Mouse (Mus musculus) adrenal gland (tissue): ENCODE data around the gene Tex9.

ENCODE experiments used
- intact Hi-C: fragments of 180-260 bp; cut with DNase I; formaldehyde crosslinking; loops from one replicate; pipeline ENCODE4 v1.15.1; 2025
- long read RNA-seq, 2 experiments: library from polyadenylated mRNA; unstranded; transcript quantifications; one replicate each; pipeline ENCODE4 v2.0.0; 2020; ENCODE audit warnings: borderline replicate concordance in 1 of 2; ENCODE audit not compliant: insufficient replicate concordance in 1 of 2

The Tex9 gene
- long read RNA-seq, experiment 1, partial matches to known transcripts: 3 of 5 reads
- long read RNA-seq, experiment 1, other reads (novel, unspliced or antisense): 1 of 5 reads
- long read RNA-seq, experiment 2, partial matches to known transcripts: 6 of 9 reads
- long read RNA-seq, experiment 2, other reads (novel, unspliced or antisense): 3 of 9 reads

DNA sequence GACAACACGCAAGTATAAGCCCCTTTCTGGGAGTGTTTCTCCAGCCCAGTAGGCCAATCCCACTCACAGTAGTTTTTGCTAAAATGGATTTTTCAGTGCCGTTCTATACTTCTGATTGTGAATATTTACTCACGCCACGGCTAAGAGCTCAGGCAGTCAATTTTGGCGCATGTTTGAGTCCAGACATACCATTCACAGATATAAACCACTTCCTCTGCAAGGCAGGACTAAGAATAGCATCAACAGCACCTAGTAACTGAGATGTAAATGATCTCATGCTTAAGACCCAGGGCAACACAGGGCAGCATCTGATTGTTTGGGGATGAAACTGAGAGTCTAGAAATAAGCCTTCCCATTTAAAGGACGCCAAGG is at the start of gene Tex9:
Tex9 (minus strand) TSS at position 19 of the 372 bp plus-strand sequence.
- intact Hi-C loops: no loop called here

GRCm38 (mm10) chr9:72537086-72537485 is 45.1 kb upstream of the Tex9 start:
- intact Hi-C loops: no loop called here

GRCm38 (mm10) chr9:72535394-72535793 is 43.4 kb upstream of the Tex9 start:
- intact Hi-C loops: no loop called here

GRCm38 (mm10) chr9:72534985-72535384 is 43.0 kb upstream of the Tex9 start:
- intact Hi-C loops: loop anchor here (5.0 kb wide), 1 partner anchor 57 kb away; no protein-coding TSS in a partner anchor

DNA sequence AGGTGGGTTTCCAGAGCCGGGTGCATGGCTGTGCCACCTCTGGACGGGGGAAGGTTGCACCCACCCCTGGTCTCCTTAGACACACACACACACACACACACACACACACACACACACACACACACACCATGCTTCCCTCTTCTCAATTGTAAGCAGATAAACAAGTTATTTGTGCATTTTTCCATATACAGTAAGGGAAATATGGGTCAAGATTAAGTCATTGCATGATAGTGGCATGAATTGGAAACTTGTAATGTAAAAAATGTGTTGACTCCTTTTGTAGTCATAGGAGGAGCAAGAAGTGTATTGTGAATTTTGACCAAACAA is 41.0 kb upstream of the Tex9 start:
- intact Hi-C loops: loop anchor here (5.0 kb wide), 1 partner anchor 59 kb away; no protein-coding TSS in a partner anchor

DNA sequence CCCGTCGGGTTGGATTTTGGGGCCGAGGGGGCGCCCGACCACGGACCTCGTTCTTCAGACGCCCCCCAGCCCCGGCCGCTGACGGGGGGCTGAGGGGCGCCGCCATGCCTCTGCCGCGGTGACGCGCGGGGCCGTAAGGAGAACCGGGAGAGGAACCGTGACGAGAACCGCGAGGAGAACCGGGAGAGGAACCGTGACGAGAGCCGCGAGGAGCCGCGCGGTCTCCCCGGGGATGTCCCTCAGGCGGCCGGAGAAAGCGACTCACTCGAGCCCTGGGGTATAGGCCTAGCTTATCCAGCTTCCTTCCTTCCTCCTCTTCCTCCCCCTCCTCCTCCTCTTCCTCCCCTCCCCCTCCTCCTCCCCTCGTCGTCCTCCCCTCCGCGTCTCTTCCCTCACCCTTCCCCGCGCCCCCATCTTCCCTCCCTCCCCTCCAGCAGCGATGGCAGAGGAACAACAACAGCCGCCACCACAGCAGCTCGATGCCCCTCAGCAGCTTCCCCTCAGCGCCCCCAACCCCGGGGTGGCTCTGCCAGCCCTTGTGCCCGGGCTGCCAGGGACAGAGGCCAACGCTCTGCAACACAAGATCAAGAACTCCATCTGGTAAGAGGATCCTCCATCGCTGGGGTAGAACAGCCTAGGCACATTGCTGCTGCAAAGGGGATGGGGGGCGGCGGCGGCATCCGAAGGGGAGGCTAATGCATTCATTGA is 40.5 kb upstream of the Tex9 start:
- intact Hi-C loops: loop anchor here (5.0 kb wide), 1 partner anchor 60 kb away; no protein-coding TSS in a partner anchor

DNA sequence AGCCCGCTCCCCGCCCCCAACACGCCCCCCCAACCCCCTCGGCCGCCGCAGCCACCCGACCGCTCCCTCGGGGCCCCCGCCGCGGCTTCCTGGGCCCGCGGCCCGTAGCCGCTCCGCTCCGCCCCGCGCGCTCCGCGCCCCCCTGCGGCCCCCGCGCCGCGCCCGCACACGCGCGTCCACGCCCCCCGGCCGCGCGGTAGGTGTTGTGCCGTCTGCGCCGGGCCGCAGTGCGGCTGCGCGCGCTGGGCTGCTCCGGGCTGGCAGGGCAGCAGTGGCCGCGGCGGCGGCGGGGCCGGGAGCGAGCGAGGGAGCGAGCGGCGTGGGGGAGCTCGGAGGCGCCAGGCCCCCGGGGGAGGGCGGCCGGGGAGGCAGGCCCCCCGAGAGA is 40.0 kb upstream of the Tex9 start, which contains the start of gene Rfx7:
Rfx7 (plus strand) TSS at position 245 of the 385 bp plus-strand sequence.
- intact Hi-C loops: loop anchor here (5.0 kb wide), 1 partner anchor 60 kb away; no protein-coding TSS in a partner anchor

- intact Hi-C loops: loop anchor here (5.0 kb wide), 1 partner anchor 61 kb away; no protein-coding TSS in a partner anchor
Observed at GRCm38 (mm10) chr9:72531291-72531995, 39.4 kb upstream of the Tex9 start.

DNA sequence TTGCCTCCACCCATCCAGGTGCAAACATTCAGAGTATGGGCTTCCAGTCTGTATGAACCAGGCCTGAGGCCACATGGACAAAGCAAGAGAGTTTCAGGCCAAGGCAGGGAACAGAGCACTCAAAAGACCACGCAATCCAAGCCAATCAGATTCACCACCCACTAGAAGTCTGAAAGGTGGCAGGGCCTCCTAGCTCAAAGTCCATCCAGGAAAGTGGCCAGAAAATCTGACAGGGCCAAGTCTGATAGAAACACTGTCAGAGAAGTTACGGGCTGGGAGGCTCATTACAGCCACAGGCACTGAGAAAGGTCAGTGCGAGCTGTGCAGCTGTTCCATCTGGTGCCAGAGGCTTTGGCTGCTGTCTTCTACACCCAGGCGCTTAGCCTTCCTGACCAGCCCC is 38.8 kb upstream of the Tex9 start:
- intact Hi-C loops: loop anchor here (5.0 kb wide), 1 partner anchor 61 kb away; no protein-coding TSS in a partner anchor

DNA sequence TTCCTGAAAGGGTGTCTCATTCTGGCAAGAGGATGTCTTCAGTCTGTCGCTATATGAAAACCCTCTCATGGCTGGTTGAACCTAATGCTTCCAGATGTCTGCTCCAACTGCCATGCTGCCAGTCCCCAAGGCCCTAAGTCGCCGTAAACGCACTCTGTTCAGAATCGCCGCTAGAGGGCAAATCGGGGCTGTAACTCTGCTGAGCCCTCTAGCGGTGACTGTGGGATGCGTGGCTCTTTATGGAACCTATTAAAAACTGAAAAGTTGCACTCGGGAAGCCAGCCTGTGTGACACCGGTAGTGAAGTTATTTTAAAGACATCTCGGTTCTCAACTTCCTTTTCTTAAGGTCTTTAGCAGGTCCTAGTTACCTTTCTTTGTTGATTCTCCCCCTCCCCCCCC is 38.2 kb upstream of the Tex9 start:
- intact Hi-C loops: loop anchor here (5.0 kb wide), 1 partner anchor 62 kb away; no protein-coding TSS in a partner anchor

DNA sequence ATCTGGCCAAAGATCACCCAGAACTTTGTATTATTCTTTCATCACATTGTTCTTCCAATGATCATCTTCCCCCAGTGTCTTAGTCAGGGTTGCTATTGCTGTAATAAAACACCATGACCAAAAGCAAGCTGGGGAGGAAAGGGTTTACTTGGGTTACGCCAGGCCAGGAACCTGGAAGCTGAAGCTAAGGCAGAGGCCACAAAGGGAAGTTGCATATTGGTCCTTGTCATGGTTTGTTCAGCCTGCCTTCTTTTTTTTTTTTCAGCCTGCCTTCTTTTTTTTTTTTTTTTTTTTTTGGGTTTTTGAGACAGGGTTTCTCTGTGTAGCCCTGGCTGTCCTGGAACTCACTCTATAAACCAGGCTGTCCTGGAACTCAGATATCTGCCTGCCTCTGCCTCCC is 34.1 kb upstream of the Tex9 start:
- intact Hi-C loops: no loop called here

- intact Hi-C loops: no loop called here
Observed at GRCm38 (mm10) chr9:72520849-72521248, 28.8 kb upstream of the Tex9 start.

- intact Hi-C loops: no loop called here
Observed at GRCm38 (mm10) chr9:72519246-72519645, 27.2 kb upstream of the Tex9 start.

GRCm38 (mm10) chr9:72515366-72515765 is 23.4 kb upstream of the Tex9 start:
- intact Hi-C loops: no loop called here

DNA sequence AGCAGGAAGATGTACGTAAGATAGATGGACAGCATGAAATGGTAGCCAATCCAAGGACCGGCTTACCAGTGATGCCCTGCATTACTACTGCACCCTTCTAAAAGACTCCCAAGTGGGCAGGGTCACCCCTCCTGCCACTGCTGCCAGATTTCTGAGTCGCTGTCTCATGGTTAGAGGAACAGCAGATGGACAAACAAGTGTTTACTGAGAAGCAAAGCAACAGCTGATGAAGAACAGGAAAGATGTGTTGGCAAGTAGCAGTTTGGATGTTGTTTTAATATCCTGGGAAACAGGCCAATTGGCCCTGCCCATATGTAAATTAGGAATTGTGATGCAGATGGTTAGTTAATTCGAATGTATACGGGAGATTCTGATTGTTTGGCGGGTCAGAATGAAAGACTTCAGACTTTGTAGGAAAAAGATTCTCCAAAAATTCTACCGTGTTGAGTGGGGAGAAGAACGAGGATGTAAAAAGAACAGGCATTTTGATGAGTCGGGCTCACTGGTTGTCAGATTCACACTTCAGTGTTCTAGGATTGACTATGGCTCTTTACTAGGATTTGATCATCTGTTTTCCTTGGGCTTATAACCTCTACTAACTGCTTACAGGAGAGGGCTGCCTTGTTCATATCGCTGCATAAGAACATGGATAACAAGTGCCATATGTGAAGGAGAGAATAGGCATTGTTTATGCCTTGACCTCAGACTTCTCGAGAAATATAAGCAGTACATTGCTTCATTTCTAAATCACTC is 20.4 kb upstream of the Tex9 start:
- intact Hi-C loops: no loop called here

- intact Hi-C loops: no loop called here
Observed at GRCm38 (mm10) chr9:72497171-72497570, 5.2 kb upstream of the Tex9 start.

- intact Hi-C loops: no loop called here
Observed at GRCm38 (mm10) chr9:72496691-72497090, 4.7 kb upstream of the Tex9 start.

- intact Hi-C loops: no loop called here
Observed at GRCm38 (mm10) chr9:72493984-72494685, 2.1 kb upstream of the Tex9 start.

DNA sequence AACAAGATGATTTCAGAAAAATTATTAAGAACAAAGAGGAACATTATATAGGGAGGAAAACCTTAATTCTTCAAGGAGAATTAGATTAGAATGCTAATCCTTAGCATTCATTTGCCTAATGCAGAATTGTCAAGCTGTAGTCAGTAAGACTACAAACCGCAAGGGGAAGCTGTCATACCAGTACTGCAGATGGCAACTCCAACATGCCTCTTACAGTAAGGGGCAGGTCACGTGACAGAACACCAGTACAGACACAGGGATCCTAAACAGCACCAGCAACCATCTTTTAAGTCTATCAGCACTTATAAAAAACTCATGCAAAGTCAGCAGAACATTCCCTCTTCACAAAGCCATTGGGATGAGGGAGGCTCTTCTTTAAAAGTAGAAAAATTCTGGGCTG is 1.5 kb upstream of the Tex9 start:
- intact Hi-C loops: no loop called here

DNA sequence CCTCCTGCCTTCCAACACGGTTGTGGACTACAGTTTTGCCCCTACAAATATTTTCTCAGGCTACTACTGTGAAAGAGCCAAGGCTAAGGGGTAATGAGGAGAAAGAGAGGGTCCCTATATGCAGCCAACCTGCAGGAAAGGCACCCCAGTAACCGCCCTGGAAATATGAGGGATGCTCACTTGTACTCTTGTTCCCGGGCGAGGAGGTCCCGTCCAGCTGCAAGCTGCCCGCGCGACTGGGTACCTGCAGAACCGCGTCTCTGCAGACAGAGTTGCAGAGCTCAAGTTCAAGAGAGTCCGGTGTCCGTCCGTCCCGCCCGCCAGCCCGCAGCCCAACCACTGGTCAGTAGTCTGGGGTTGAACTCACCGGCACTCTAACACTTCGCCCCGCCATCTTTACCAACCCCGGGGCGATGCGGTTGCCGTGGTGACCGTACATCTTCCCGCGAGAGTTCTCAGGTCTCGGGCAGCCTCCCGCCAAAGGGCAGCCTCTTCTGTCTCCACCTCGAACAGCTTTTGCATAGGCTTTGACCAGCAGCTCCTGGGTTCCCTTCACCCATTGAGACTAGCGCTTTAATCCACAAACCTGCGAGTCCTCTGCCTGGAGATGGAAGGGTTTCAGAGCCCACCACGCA is 336 bp downstream of the Tex9 start:
- intact Hi-C loops: no loop called here
